ENCODE assay signal across 18 mouse cellular contexts in genomic region chr11:18156506-18156905, GRCm38 (mm10).
DNase-seq lines count a peak whose midpoint lies in the region; ATAC-seq and TF ChIP-seq lines count a peak whose summit lies in the region.
"Had no signal": no experiment of that assay in that cellular context is flagged by ENCODE, and none has a peak within 500 bp of the region (broad histone marks: within the 10 kb centered on the region; RNA-seq: fewer than 3 reads in every experiment).

No protein-coding gene starts in this region.

- no peak for TF ChIP-seq POLR2A in cerebellum, adult 2 months (IDR thresholded peaks at IDR 0.05; ENCODE audit: borderline replicate concordance, insufficient read depth, low read length)

- H3K27ac ChIP-seq in cerebellum, adult 2 months (ENCODE audit: insufficient read depth, low read length), result no peak overlapping the region
- H3K27ac ChIP-seq in liver, postnatal 0 days (ENCODE audit: low read depth), result no peak overlapping the region
- no peak overlapping the region for H3K27ac ChIP-seq in intestine, embryonic 15.5 days
- no peak overlapping the region for H3K27ac ChIP-seq in forebrain, postnatal 0 days (ENCODE audit: low read depth, low read length)
- H3K27ac ChIP-seq: embryonic facial prominence, embryonic 13.5 days; forebrain, embryonic 12.5 days; heart, embryonic 13.5 days; midbrain, embryonic 12.5 days; neural tube, embryonic 12.5 days had no signal

- TF ChIP-seq EP300 in liver, postnatal 0 days (IDR thresholded peaks at IDR 0.05; ENCODE audit: low read depth), result no peak

- no peak overlapping the region for H3K4me2 ChIP-seq in liver, postnatal 0 days (ENCODE audit: low read depth, low read length)
- no peak overlapping the region for H3K4me2 ChIP-seq in intestine, embryonic 15.5 days (replicated peaks)
- H3K4me2 ChIP-seq in forebrain, postnatal 0 days (ENCODE audit: low read depth), result no peak overlapping the region
- H3K4me2 ChIP-seq: embryonic facial prominence, embryonic 13.5 days; forebrain, embryonic 12.5 days; heart, embryonic 13.5 days; liver, embryonic 11.5 days; midbrain, embryonic 12.5 days; neural tube, embryonic 12.5 days had no signal

- peak; percentile 6 to 17 for DNase-seq in cerebellum, postnatal 10 days
- no peak for DNase-seq in cerebellum, adult 2 months
- peak; percentile 4 for DNase-seq in liver
- no peak for DNase-seq in liver, postnatal 0 days
- DNase-seq in adrenal gland, adult 8-10 months, result peak; percentile 12
- DNase-seq in forelimb bud, embryonic 11.5 days (ENCODE audit: low read depth, low spot score), result peak; percentile 32
- DNase-seq in forebrain, postnatal 0 days, result no peak
- DNase-seq: cerebellum, adult 9-10 months; gastrocnemius, postnatal 36 days; kidney, adult 2 months; retina, postnatal 1 day had no signal

- no peaks in the 10 kb centered on the region for H3K27me3 ChIP-seq in cerebellum, adult 2 months (ENCODE audit: control insufficient read depth, insufficient read depth, low read length)
- no peaks in the 10 kb centered on the region for H3K27me3 ChIP-seq in liver, postnatal 0 days (ENCODE audit: insufficient read depth, low read length)
- no peaks in the 10 kb centered on the region for H3K27me3 ChIP-seq in intestine, embryonic 15.5 days (replicated peaks)
- H3K27me3 ChIP-seq in forebrain, postnatal 0 days (ENCODE audit: insufficient read depth, low read length), result no peaks in the 10 kb centered on the region
- H3K27me3 ChIP-seq: embryonic facial prominence, embryonic 13.5 days; forebrain, embryonic 12.5 days; heart, embryonic 13.5 days; midbrain, embryonic 12.5 days; neural tube, embryonic 12.5 days had no signal

- WGBS in cerebellum, adult 2 months, result 71% methylated on average over 4 of the region's 4 CpGs
- 85% methylated on average over 4 of the region's 4 CpGs for WGBS in liver, postnatal 0 days (ENCODE audit: insufficient replicate concordance)
- WGBS in intestine, embryonic 15.5 days, result 67% methylated on average over 4 of the region's 4 CpGs
- WGBS in forebrain, postnatal 0 days, result 41% methylated on average over 4 of the region's 4 CpGs

- ATAC-seq in liver, postnatal 0 days, result no peak
- ATAC-seq in intestine, embryonic 15.5 days, result no peak
- ATAC-seq in forebrain, postnatal 0 days, result no peak

- H3K36me3 ChIP-seq in liver, postnatal 0 days (replicated peaks; ENCODE audit: insufficient read depth, low read length), result no peaks in the 10 kb centered on the region
- H3K36me3 ChIP-seq in intestine, embryonic 15.5 days, result no peaks in the 10 kb centered on the region
- no peaks in the 10 kb centered on the region for H3K36me3 ChIP-seq in forebrain, postnatal 0 days (ENCODE audit: insufficient read depth)
- H3K36me3 ChIP-seq: embryonic facial prominence, embryonic 13.5 days; forebrain, embryonic 12.5 days; heart, embryonic 13.5 days; midbrain, embryonic 12.5 days; neural tube, embryonic 12.5 days had no signal

- H3K4me1 ChIP-seq in cerebellum, adult 2 months (ENCODE audit: control insufficient read depth, insufficient read depth, low read length), result no peaks in the 10 kb centered on the region
- H3K4me1 ChIP-seq in liver, postnatal 0 days (ENCODE audit: insufficient read depth), result no peaks in the 10 kb centered on the region
- no peaks in the 10 kb centered on the region for H3K4me1 ChIP-seq in intestine, embryonic 15.5 days (replicated peaks)
- H3K4me1 ChIP-seq in forebrain, postnatal 0 days (ENCODE audit: insufficient read depth), result no peaks in the 10 kb centered on the region
- H3K4me1 ChIP-seq: embryonic facial prominence, embryonic 13.5 days had no signal

- no peaks in the 10 kb centered on the region for H3K9me3 ChIP-seq in liver, postnatal 0 days (ENCODE audit: low read length)
- H3K9me3 ChIP-seq in intestine, embryonic 15.5 days, result no peaks in the 10 kb centered on the region
- no peaks in the 10 kb centered on the region for H3K9me3 ChIP-seq in forebrain, postnatal 0 days (ENCODE audit: low read length)
- H3K9me3 ChIP-seq: embryonic facial prominence, embryonic 13.5 days; forebrain, embryonic 12.5 days; heart, embryonic 13.5 days; midbrain, embryonic 12.5 days; neural tube, embryonic 12.5 days had no signal

- no peak for TF ChIP-seq CTCF in cerebellum, adult 2 months (IDR thresholded peaks at IDR 0.05; ENCODE audit: borderline replicate concordance, insufficient read depth, low read depth, low read length)
- no peak for TF ChIP-seq CTCF in liver, postnatal 0 days (IDR thresholded peaks at IDR 0.05; ENCODE audit: low read depth)
- TF ChIP-seq CTCF in forebrain, postnatal 0 days (IDR thresholded peaks at IDR 0.05; ENCODE audit: low read depth), result no peak

- no peak overlapping the region for H3K4me3 ChIP-seq in cerebellum, adult 2 months (replicated peaks; ENCODE audit: insufficient read depth, low read depth, low read length)
- no peak overlapping the region for H3K4me3 ChIP-seq in liver, postnatal 0 days (ENCODE audit: low read depth, low read length)
- no peak overlapping the region for H3K4me3 ChIP-seq in intestine, embryonic 15.5 days (replicated peaks)
- no peak overlapping the region for H3K4me3 ChIP-seq in forebrain, postnatal 0 days (ENCODE audit: low read depth, low read length)
- H3K4me3 ChIP-seq: embryonic facial prominence, embryonic 13.5 days; forebrain, embryonic 12.5 days; heart, embryonic 13.5 days; midbrain, embryonic 12.5 days; neural tube, embryonic 12.5 days had no signal

- H3K9ac ChIP-seq in liver, postnatal 0 days (replicated peaks), result no peak overlapping the region
- H3K9ac ChIP-seq in intestine, embryonic 15.5 days, result no peak overlapping the region
- H3K9ac ChIP-seq in forebrain, postnatal 0 days, result no peak overlapping the region
- H3K9ac ChIP-seq: embryonic facial prominence, embryonic 13.5 days; forebrain, embryonic 12.5 days; heart, embryonic 13.5 days; midbrain, embryonic 12.5 days; neural tube, embryonic 12.5 days had no signal

Comparison
In these comparisons a context has a peak if more than half of its experiments do, and no peak if none do; other contexts are left out.
1. DNase-seq: peak in cerebellum, postnatal 10 days (2 of 2), liver (single experiment), adrenal gland, adult 8-10 months (single experiment) and forelimb bud, embryonic 11.5 days (single experiment); none in cerebellum, adult 2 months (0 of 2), liver, postnatal 0 days (single experiment) and forebrain, postnatal 0 days (single experiment).